Mouse (Mus musculus) embryonic fibroblast, embryonic 13.5 days (primary cell): ENCODE results near the gene Prdx2.

Source experiments
- CTCF ChIP-seq: IDR thresholded peaks from 2 replicates; pipeline ENCODE4 v1.5.1; 2011; ENCODE audit warnings: mild to moderate bottlenecking, control low read depth, low read length, moderate library complexity, borderline replicate concordance; ENCODE audit not compliant: insufficient read depth
- POLR2A ChIP-seq: IDR thresholded peaks from 2 replicates; pipeline ENCODE4 v1.6.1; 2011; ENCODE audit warnings: low read depth, mild to moderate bottlenecking, control low read depth, low read length, moderate library complexity

DNA sequence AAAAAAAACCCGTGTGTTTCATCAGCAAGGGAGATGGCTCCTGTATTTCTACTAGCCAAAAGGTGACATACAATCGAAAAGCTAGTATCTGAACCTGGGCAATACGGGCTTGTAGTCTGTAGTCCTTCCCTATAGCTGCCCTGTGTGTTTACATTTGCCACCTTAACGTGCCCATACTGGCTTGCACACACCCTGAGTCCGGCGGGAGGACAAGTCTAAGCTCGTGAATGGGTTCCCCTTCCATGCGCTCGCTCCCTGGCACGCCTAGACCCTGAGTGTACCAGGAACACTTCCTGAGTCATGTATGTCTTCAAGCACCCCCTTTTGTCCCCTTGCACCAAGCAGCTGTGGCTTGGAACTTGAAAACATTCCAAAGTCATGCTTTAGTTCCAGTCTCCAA is 47.3 kb downstream of the Prdx2 start:
- TF ChIP-seq POLR2A (no peak), CTCF (no peak)
